Mouse (Mus musculus) neural tube, postnatal 0 days (tissue): ENCODE measurements around the gene Ankrd49. TPM values are rescaled to one million over a fixed set of nuclear protein-coding genes. Genes with fewer than 3 reads are reported as not detected.

Experiments used
- polyA plus RNA-seq: library from polyadenylated mRNA; unstranded; fragments of >200 nt; fragmentation: Nextera tagmentation; extraction: Ambion mirVana; gene quantifications from 2 replicates; pipeline ENCODE4 v1.2.1, GENCODE M21; 2015

The Ankrd49 gene
- 22.5 and 23.1 TPM in 2 replicates for polyA plus RNA-seq

GRCm38 (mm10) chr9:14784039-14785002 is at the start of gene Ankrd49, which contains the start of gene Mre11a:
Gene Ankrd49 (minus strand): TSS chr9:14784856.
Gene Mre11a (plus strand): TSS chr9:14784654.

DNA sequence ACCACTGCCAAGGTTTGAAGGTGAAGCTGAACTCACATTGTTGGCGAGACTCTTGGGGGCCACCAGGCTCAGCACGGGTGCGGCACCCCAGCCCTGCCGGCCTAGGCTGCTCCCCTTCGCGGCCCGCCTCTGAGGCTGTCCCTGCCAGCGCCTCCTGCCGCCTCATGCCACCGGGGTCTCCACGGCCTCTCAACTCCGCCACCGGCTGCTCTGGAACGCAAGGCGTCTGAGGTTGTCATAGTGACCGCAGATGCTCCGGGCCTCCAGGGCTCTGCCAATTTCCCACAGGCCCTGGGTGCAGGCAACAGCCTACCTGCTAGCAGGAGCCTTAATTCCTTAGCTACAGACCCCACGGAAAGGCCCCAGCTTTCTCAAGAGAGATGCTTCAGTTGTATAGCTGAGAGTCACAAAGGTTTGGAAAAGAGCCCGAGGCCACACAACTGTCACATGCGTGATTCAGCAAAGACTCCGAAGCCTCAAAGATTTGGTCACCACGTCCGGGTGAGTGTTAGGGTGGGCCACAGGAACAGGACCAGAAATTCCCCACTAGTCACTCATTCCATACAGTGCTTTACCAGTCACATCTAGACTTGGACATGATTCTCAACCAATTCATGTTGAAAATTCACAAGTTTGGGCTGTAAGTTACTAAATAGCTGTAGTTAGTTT is 13.7 kb downstream of the Ankrd49 start, which contains the start of gene 1700012B09Rik:
TSS of gene 1700012B09Rik (minus strand) at position 228 of the 669 bp plus-strand sequence.

GRCm38 (mm10) chr9:14752001-14752522 is 32.6 kb downstream of the Ankrd49 start, which contains the start of gene Fut4:
Gene Fut4 (minus strand): TSS chr9:14752393.

DNA sequence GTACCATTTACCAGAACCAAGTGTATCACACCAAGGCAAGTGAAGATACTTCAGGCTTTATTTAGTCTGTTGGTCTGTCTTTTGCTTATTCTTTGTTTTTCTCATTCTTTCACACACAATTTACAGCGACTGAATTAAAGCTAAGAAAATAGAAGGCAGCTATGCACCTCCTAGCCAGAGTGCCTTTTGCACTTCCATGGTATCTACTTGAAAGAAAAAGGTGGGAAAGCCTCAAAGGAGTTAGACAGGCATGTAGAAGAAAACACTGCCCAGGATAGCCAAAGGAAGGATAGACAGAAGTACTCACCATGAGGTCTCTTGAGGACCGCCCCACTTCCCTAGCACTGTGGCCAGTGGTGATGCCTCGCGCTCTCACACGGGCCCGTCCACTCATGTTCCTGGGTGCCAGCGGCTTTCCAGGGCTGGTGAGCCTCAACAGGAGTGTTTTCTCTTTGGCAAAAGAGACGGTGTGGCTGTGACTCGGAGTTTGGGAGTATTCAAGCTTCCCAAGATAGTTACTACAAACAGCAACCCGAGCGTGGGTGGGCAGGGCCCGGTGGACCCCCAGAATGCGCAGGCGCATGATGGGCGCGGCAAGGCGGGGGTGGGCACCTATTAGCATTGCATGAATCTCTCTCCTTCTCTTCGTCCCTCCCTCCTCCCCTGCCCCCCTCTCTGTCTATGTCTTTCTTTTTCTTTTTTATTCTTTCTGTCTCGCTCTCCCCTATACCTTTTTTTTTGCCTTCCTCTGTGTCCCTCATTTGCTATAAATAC is 44.3 kb downstream of the Ankrd49 start, which contains the start of gene Piwil4:
TSS of gene Piwil4 (minus strand) at position 583 of the 774 bp plus-strand sequence.

Other genes starting within 250 kb of the Ankrd49 start
- gene Amotl1, start 139.8 kb downstream of the Ankrd49 start, polyA plus RNA-seq: 4.8 and 5.3 TPM in 2 replicates
- gene Piwil4, start 44.1 kb downstream of the Ankrd49 start, polyA plus RNA-seq: 0.39 and 0.50 TPM in 2 replicates
- 1.4 and 1.6 TPM in 2 replicates for gene Fut4, start 32.5 kb downstream of the Ankrd49 start, polyA plus RNA-seq
- gene 1700012B09Rik, start 13.8 kb downstream of the Ankrd49 start, polyA plus RNA-seq: 1.7 and 2.4 TPM in 2 replicates
- gene Mre11a, start 202 bp downstream of the Ankrd49 start, polyA plus RNA-seq: 6.8 and 8.0 TPM in 2 replicates
- 2.3 and 2.9 TPM in 2 replicates for gene Gpr83, start 75.4 kb upstream of the Ankrd49 start, polyA plus RNA-seq
- gene Izumo1r, start 119.1 kb upstream of the Ankrd49 start, polyA plus RNA-seq: not detected in 2 replicates